Mouse (Mus musculus): ENCODE measurements around the gene Slc28a1.

The Slc28a1 gene

GRCm38 (mm10) chr7:81114555-81114954, at the start of gene Slc28a1:
Gene Slc28a1, plus strand, starts transcription at chr7:81114799.
- DNase-seq (ENCODE audit: inconsistent ontology term), result no peak

- DNase-seq (ENCODE audit: inconsistent ontology term), result no peak
These were observed 47.9 kb upstream of the Slc28a1 start for GRCm38 (mm10) chr7:81066714-81067113.

GRCm38 (mm10) chr7:81072463-81072862, 42.1 kb upstream of the Slc28a1 start:
- no peak for DNase-seq (ENCODE audit: inconsistent ontology term)

GRCm38 (mm10) chr7:81073273-81073672, 41.3 kb upstream of the Slc28a1 start:
- DNase-seq (ENCODE audit: inconsistent ontology term), result no peak

GRCm38 (mm10) chr7:81074546-81074945, 40.1 kb upstream of the Slc28a1 start:
- DNase-seq (ENCODE audit: inconsistent ontology term), result no peak

GRCm38 (mm10) chr7:81075299-81075698, 39.3 kb upstream of the Slc28a1 start:
- DNase-seq (ENCODE audit: inconsistent ontology term), result no peak

GRCm38 (mm10) chr7:81075732-81076131, 38.9 kb upstream of the Slc28a1 start:
- no peak for DNase-seq (ENCODE audit: inconsistent ontology term)

GRCm38 (mm10) chr7:81077009-81077408, 37.6 kb upstream of the Slc28a1 start:
- DNase-seq (ENCODE audit: inconsistent ontology term), result no peak

GRCm38 (mm10) chr7:81078740-81079139, 35.9 kb upstream of the Slc28a1 start:
- DNase-seq (ENCODE audit: inconsistent ontology term), result no peak

- no peak for DNase-seq (ENCODE audit: inconsistent ontology term)
These were observed 21.1 kb upstream of the Slc28a1 start for GRCm38 (mm10) chr7:81093420-81093965.

GRCm38 (mm10) chr7:81094104-81094757, 20.4 kb upstream of the Slc28a1 start:
- DNase-seq (ENCODE audit: inconsistent ontology term), result no peak

- no peak for DNase-seq (ENCODE audit: inconsistent ontology term)
These were observed 14.3 kb upstream of the Slc28a1 start for GRCm38 (mm10) chr7:81100341-81100740.

- no peak for DNase-seq (ENCODE audit: inconsistent ontology term)
These were observed 11.7 kb upstream of the Slc28a1 start for GRCm38 (mm10) chr7:81102854-81103253.

GRCm38 (mm10) chr7:81105525-81105924, 9.1 kb upstream of the Slc28a1 start:
- no peak for DNase-seq (ENCODE audit: inconsistent ontology term)

- DNase-seq (ENCODE audit: inconsistent ontology term), result no peak
These were observed 6.4 kb upstream of the Slc28a1 start for GRCm38 (mm10) chr7:81108226-81108625.

- DNase-seq (ENCODE audit: inconsistent ontology term), result peak; percentile 31
These were observed 4.6 kb upstream of the Slc28a1 start for GRCm38 (mm10) chr7:81109717-81110651.

GRCm38 (mm10) chr7:81110791-81111190, 3.8 kb upstream of the Slc28a1 start:
- DNase-seq (ENCODE audit: inconsistent ontology term), result no peak

- DNase-seq (ENCODE audit: inconsistent ontology term), result no peak
These were observed 2.9 kb upstream of the Slc28a1 start for GRCm38 (mm10) chr7:81111729-81112128.

- no peak for DNase-seq (ENCODE audit: inconsistent ontology term)
These were observed 1.8 kb upstream of the Slc28a1 start for GRCm38 (mm10) chr7:81112686-81113360.

- DNase-seq (ENCODE audit: inconsistent ontology term), result no peak
These were observed 6.5 kb downstream of the Slc28a1 start for GRCm38 (mm10) chr7:81121099-81121498.

GRCm38 (mm10) chr7:81122808-81123207, 8.2 kb downstream of the Slc28a1 start:
- no peak for DNase-seq (ENCODE audit: inconsistent ontology term)

- DNase-seq (ENCODE audit: inconsistent ontology term), result no peak
These were observed 9.0 kb downstream of the Slc28a1 start for GRCm38 (mm10) chr7:81123553-81123952.

Measured in Muller cell, postnatal 12 days (primary cell).